Mouse (Mus musculus): ENCODE data around the gene Gm17078. TPM values are rescaled to one million over a fixed set of nuclear protein-coding genes. Genes with fewer than 3 reads are reported as not detected.

The Gm17078 gene
- polyA plus RNA-seq (2012; ENCODE audit: low replicate concordance) = not detected in 2 replicates

GRCm38 (mm10) chr14:51611210-51611609 lies at the start of gene Gm17078:
Gm17078 (minus strand) TSS chr14:51611310.

GRCm38 (mm10) chr14:51635566-51635965 lies 24.5 kb upstream of the Gm17078 start, which contains the start of gene Gm4181:
Gm4181 (minus strand) TSS chr14:51635666.

GRCm38 (mm10) chr14:51592039-51592438 lies 19.1 kb downstream of the Gm17078 start, which contains the start of gene Gm17174:
Gm17174 (minus strand) TSS chr14:51592139.

GRCm38 (mm10) chr14:51573963-51574362 lies 37.1 kb downstream of the Gm17078 start, which contains the start of gene Gm17175:
Gm17175 (minus strand) TSS chr14:51574063.

Other genes with a start within 250 kb of the Gm17078 start
- not detected in 2 replicates for gene Gm7247, start 249.6 kb downstream of the Gm17078 start, polyA plus RNA-seq (2012; ENCODE audit: low replicate concordance)
- not detected in 2 replicates for gene Vmn2r88, start 200.5 kb downstream of the Gm17078 start, polyA plus RNA-seq (2012; ENCODE audit: low replicate concordance)
- gene Vmn2r89, start 159.5 kb downstream of the Gm17078 start, polyA plus RNA-seq (2012; ENCODE audit: low replicate concordance) = not detected in 2 replicates
- gene Gm5622, start 58.5 kb downstream of the Gm17078 start, polyA plus RNA-seq (2012; ENCODE audit: low replicate concordance) = not detected in 2 replicates
- not detected in 2 replicates for gene Gm17175, start 37.2 kb downstream of the Gm17078 start, polyA plus RNA-seq (2012; ENCODE audit: low replicate concordance)
- gene Gm17174, start 19.2 kb downstream of the Gm17078 start, polyA plus RNA-seq (2012; ENCODE audit: low replicate concordance) = not detected in 2 replicates
- not detected in 2 replicates for gene Gm4181, start 24.4 kb upstream of the Gm17078 start, polyA plus RNA-seq (2012; ENCODE audit: low replicate concordance)
- not detected in 2 replicates for gene Gm17079, start 84.2 kb upstream of the Gm17078 start, polyA plus RNA-seq (2012; ENCODE audit: low replicate concordance)
- gene Gm5800, start 105.9 kb upstream of the Gm17078 start, polyA plus RNA-seq (2012; ENCODE audit: low replicate concordance) = not detected in 2 replicates
- gene Ang4, start 162.3 kb upstream of the Gm17078 start, polyA plus RNA-seq (2012; ENCODE audit: low replicate concordance) = not detected in 2 replicates
- gene AY358078, start 188.7 kb upstream of the Gm17078 start, polyA plus RNA-seq (2012; ENCODE audit: low replicate concordance) = not detected in 2 replicates
- not detected in 2 replicates for gene Ear6, start 242.4 kb upstream of the Gm17078 start, polyA plus RNA-seq (2012; ENCODE audit: low replicate concordance)